Mouse (Mus musculus) MN1 (cell line): ENCODE data around the gene Rgs9.

ENCODE experiments used
- DNase-seq: peaks from one replicate; pipeline ENCODE4 v3.0.0-alpha.2; 2016; ENCODE audit warnings: low spot score

The Rgs9 gene

DNA sequence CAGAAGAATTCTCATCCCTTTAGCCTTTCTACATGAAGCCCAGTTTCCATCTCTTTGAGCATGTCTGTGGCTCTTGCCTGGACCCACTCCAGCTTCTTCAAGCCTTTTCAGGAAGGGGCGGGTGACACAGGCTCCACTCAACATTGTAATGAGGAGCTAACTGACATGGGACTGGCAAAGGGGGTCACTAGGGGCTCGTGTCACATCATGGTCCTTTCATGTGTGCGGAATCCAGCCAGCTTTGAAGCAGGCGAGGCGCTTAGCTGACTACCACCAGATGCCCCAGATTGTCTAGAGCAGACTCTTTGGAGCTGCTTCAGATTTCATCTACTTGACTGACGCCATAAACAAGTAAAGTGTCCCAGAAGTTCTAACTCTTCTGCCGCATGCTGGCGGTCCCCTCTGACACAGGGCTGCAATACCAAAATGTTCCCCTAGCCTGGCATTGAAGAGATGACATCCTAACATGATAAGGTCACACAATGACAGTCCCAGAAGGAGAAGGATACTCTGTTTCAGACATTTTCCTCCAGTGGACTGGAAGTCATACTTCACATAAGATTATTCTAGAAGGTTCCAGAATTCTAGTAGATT, 122.5 kb downstream of the Rgs9 start:
- DNase-seq: no peak
